Mouse (Mus musculus) limb, embryonic 12.5 days (tissue): ENCODE results near the gene Gas8. TPM values are rescaled to one million over a fixed set of nuclear protein-coding genes. Genes with fewer than 3 reads are reported as not detected.
A peak's percentile ranks its signal among the peaks of the same experiment; 100 is the strongest.
"Not testable (repeated sequence)": the region's sequence is repeated elsewhere in the genome, so short reads cannot be mapped to it uniquely, and the experiment has no call there.

Experiments used
- ATAC-seq: fragments of 200-750 bp; cut with Nextera tagmentation; 2 replicates; pipeline ENCODE4 v1.8.0; 2017; ENCODE audit warnings: low read depth, moderate TSS enrichment; ENCODE audit not compliant: insufficient number of reproducible peaks, insufficient read depth, low FRiP score, low TSS enrichment
- H3K27ac ChIP-seq: fragments of 300-500 bp; sonication (generic); 2 replicates; pipeline ENCODE4 v1.5.1; 2016; ENCODE audit warnings: mild to moderate bottlenecking, moderate library complexity
- H3K27me3 ChIP-seq: fragments of 300-500 bp; sonication (generic); 2 replicates; pipeline ENCODE4 v1.6.1; 2016; ENCODE audit warnings: mild to moderate bottlenecking, moderate library complexity
- H3K36me3 ChIP-seq: fragments of 300-500 bp; sonication (generic); 2 replicates; pipeline ENCODE4 v1.6.1; 2016; ENCODE audit warnings: mild to moderate bottlenecking, moderate library complexity
- H3K4me1 ChIP-seq: fragments of 300-500 bp; sonication (generic); replicated peaks from 2 replicates; pipeline ENCODE4 v1.6.1; 2016
- H3K4me2 ChIP-seq: fragments of 300-500 bp; sonication (generic); 2 replicates; pipeline ENCODE4 v1.6.1; 2016; ENCODE audit warnings: mild to moderate bottlenecking, moderate library complexity
- H3K4me3 ChIP-seq: fragments of 300-500 bp; sonication (generic); replicated peaks from 2 replicates; pipeline ENCODE4 v1.5.1; 2016; ENCODE audit warnings: mild to moderate bottlenecking
- H3K9ac ChIP-seq: fragments of 300-500 bp; sonication (generic); replicated peaks from 2 replicates; pipeline ENCODE4 v1.6.1; 2016; ENCODE audit warnings: mild to moderate bottlenecking, moderate library complexity
- H3K9me3 ChIP-seq: fragments of 300-500 bp; sonication (generic); 2 replicates; pipeline ENCODE4 v1.6.1; 2016; ENCODE audit warnings: mild to moderate bottlenecking, moderate library complexity
- WGBS: fragments of 180-500 bp; shearing (Covaris S2); methylation state at CpG from one replicate; pipeline ENCODE4 v1.1.7; 2016; 5-methylcytosine and 5-hydroxymethylcytosine counted together
- polyA plus RNA-seq: library from polyadenylated mRNA; unstranded; fragments of >200 nt; fragmentation: Nextera tagmentation; extraction: Ambion mirVana; gene quantifications from 2 replicates; pipeline ENCODE4 v1.2.1, GENCODE M21; 2016

Gene Gas8
- polyA plus RNA-seq = 38.8 and 41.1 TPM in 2 replicates

GRCm38 (mm10) chr8:123518667-123519066, at the start of gene Gas8:
TSS of gene Gas8 (plus strand) at chr8:123518834.
- Histone ChIP-seq H3K36me3 (peaks cover 32% of the 10 kb centered on the region), H3K27ac (no peak within 1 kb of the TSS), H3K9me3 (no peaks in the 10 kb centered on the region), H3K4me3 (peak within 1 kb of the TSS; percentile 66), H3K9ac (peak within 1 kb of the TSS; percentile 79), H3K27me3 (peaks cover 33% of the 10 kb centered on the region; the same call in 1 of the 2 replicates), H3K4me1 (peaks cover 25% of the 10 kb centered on the region), H3K4me2 (peak within 1 kb of the TSS; percentile 84)
- ATAC-seq = peak; percentile 78
- WGBS = under 1% methylated on average over 20 of the region's 20 CpGs

GRCm38 (mm10) chr8:123472991-123473390, 45.6 kb upstream of the Gas8 start:
- not testable (repeated sequence) for H3K36me3 ChIP-seq, H3K4me1 ChIP-seq, H3K9ac ChIP-seq, ATAC-seq, H3K4me3 ChIP-seq, H3K9me3 ChIP-seq, H3K27ac ChIP-seq, H3K4me2 ChIP-seq, H3K27me3 ChIP-seq
- 62% methylated on average over 6 of the region's 6 CpGs for WGBS

- not testable (repeated sequence) for H3K4me2 ChIP-seq, H3K36me3 ChIP-seq, H3K27me3 ChIP-seq, H3K4me3 ChIP-seq, ATAC-seq, H3K9me3 ChIP-seq, H3K9ac ChIP-seq, H3K27ac ChIP-seq
- WGBS = 65% methylated on average over 5 of the region's 5 CpGs
- peaks cover 13% of the 10 kb centered on the region for H3K4me1 ChIP-seq
Observed at GRCm38 (mm10) chr8:123474549-123474948, 44.1 kb upstream of the Gas8 start.

GRCm38 (mm10) chr8:123476911-123477736, 41.5 kb upstream of the Gas8 start:
- H3K9me3 ChIP-seq = no peaks in the 10 kb centered on the region
- no peaks in the 10 kb centered on the region for H3K27me3 ChIP-seq
- H3K4me2 ChIP-seq = peak overlapping the region; percentile 77
- H3K36me3 ChIP-seq = peaks cover 22% of the 10 kb centered on the region
- H3K4me1 ChIP-seq = peaks cover 13% of the 10 kb centered on the region
- H3K4me3 ChIP-seq = peak overlapping the region; percentile 87
- H3K9ac ChIP-seq = peak overlapping the region; percentile 81
- H3K27ac ChIP-seq = peak overlapping the region; percentile 91
- no peak for ATAC-seq
- 10% methylated on average over 34 of the region's 34 CpGs for WGBS

GRCm38 (mm10) chr8:123477737-123478258, 40.8 kb upstream of the Gas8 start, which contains the start of gene Afg3l1:
TSS of gene Afg3l1 (plus strand) at chr8:123477903.
- WGBS = under 1% methylated on average over 57 of the region's 58 CpGs
- Histone ChIP-seq H3K27ac (peak within 1 kb of the TSS; percentile 91), H3K4me2 (peak within 1 kb of the TSS; percentile 77), H3K4me1 (peaks cover 13% of the 10 kb centered on the region), H3K27me3 (no peaks in the 10 kb centered on the region), H3K9me3 (no peaks in the 10 kb centered on the region), H3K9ac (peak within 1 kb of the TSS; percentile 81), H3K36me3 (peaks cover 28% of the 10 kb centered on the region), H3K4me3 (peak within 1 kb of the TSS; percentile 87)
- peak; percentile 88 for ATAC-seq

- ATAC-seq = no peak
- peak overlapping the region; percentile 77 for H3K4me2 ChIP-seq
- peaks cover 13% of the 10 kb centered on the region for H3K4me1 ChIP-seq
- no peaks in the 10 kb centered on the region for H3K9me3 ChIP-seq
- peaks cover 34% of the 10 kb centered on the region for H3K36me3 ChIP-seq
- H3K4me3 ChIP-seq = peak overlapping the region; percentile 87
- no peaks in the 10 kb centered on the region for H3K27me3 ChIP-seq
- H3K27ac ChIP-seq = peak overlapping the region; percentile 91
- 37% methylated on average over 16 of the region's 16 CpGs for WGBS
- peak overlapping the region; percentile 81 for H3K9ac ChIP-seq
Observed at GRCm38 (mm10) chr8:123478456-123479218, 40.0 kb upstream of the Gas8 start.

GRCm38 (mm10) chr8:123482627-123483026, 36.0 kb upstream of the Gas8 start:
- no peak overlapping the region for H3K27ac ChIP-seq
- H3K4me2 ChIP-seq = no peak overlapping the region
- no peak for ATAC-seq
- 84% methylated on average over 7 of the region's 7 CpGs for WGBS
- no peak overlapping the region for H3K9ac ChIP-seq
- H3K4me3 ChIP-seq = no peak overlapping the region
- H3K36me3 ChIP-seq = peaks cover 72% of the 10 kb centered on the region
- peaks cover 9% of the 10 kb centered on the region for H3K4me1 ChIP-seq
- H3K9me3 ChIP-seq = no peaks in the 10 kb centered on the region
- H3K27me3 ChIP-seq = no peaks in the 10 kb centered on the region

- H3K27ac ChIP-seq = no peak overlapping the region
- 89% methylated on average over 15 of the region's 15 CpGs for WGBS
- H3K9me3 ChIP-seq = no peaks in the 10 kb centered on the region
- no peak overlapping the region for H3K9ac ChIP-seq
- peaks cover 97% of the 10 kb centered on the region for H3K36me3 ChIP-seq
- no peak overlapping the region for H3K4me2 ChIP-seq
- H3K4me1 ChIP-seq = no peaks in the 10 kb centered on the region
- H3K27me3 ChIP-seq = no peaks in the 10 kb centered on the region
- no peak overlapping the region for H3K4me3 ChIP-seq
- ATAC-seq = no peak
Observed at GRCm38 (mm10) chr8:123491280-123492075, 27.2 kb upstream of the Gas8 start.

GRCm38 (mm10) chr8:123492898-123493297, 25.7 kb upstream of the Gas8 start:
- Histone ChIP-seq H3K4me2 (no peak overlapping the region), H3K9ac (no peak overlapping the region), H3K4me3 (no peak overlapping the region), H3K27me3 (no peaks in the 10 kb centered on the region), H3K9me3 (no peaks in the 10 kb centered on the region), H3K27ac (no peak overlapping the region), H3K36me3 (peaks cover 97% of the 10 kb centered on the region), H3K4me1 (no peaks in the 10 kb centered on the region)
- 94% methylated on average over 9 of the region's 9 CpGs for WGBS
- no peak for ATAC-seq

- H3K27ac ChIP-seq = no peak overlapping the region
- H3K4me2 ChIP-seq = no peak overlapping the region
- no peaks in the 10 kb centered on the region for H3K9me3 ChIP-seq
- no peak for ATAC-seq
- H3K4me3 ChIP-seq = no peak overlapping the region
- 82% methylated on average over 4 of the region's 4 CpGs for WGBS
- H3K27me3 ChIP-seq = no peaks in the 10 kb centered on the region
- H3K4me1 ChIP-seq = no peaks in the 10 kb centered on the region
- H3K9ac ChIP-seq = no peak overlapping the region
- H3K36me3 ChIP-seq = peaks cover 99% of the 10 kb centered on the region
Observed at GRCm38 (mm10) chr8:123497699-123498098, 20.9 kb upstream of the Gas8 start.
